Mouse (Mus musculus): ENCODE results near the gene Sipa1l3.

- TF ChIP-seq CTCF (IDR thresholded peaks at IDR 0.05; ENCODE audit: borderline replicate concordance, control insufficient read depth, extremely low read depth, insufficient read depth, low read length, poor library complexity) (no peak), POLR2A (IDR thresholded peaks at IDR 0.05; ENCODE audit: control insufficient read depth, extremely low read depth, insufficient read depth, low read length, poor library complexity) (no peak)
These were observed 107.1 kb downstream of the Sipa1l3 start for GRCm38 (mm10) chr7:29411216-29411816.

Measured in thymus, adult 2 months (tissue).